Mouse (Mus musculus) cerebellum, adult 2 months (tissue): ENCODE data around the gene Ror2.

Experiments
- CTCF ChIP-seq: fragments of 200-500 bp; IDR thresholded peaks from 2 replicates; pipeline ENCODE4 v1.5.1; 2011; ENCODE audit warnings: low read depth, mild to moderate bottlenecking, control low read depth, low read length, moderate library complexity, borderline replicate concordance; ENCODE audit not compliant: insufficient read depth
- POLR2A ChIP-seq: fragments of 200-500 bp; IDR thresholded peaks from 2 replicates; pipeline ENCODE4 v1.6.1; 2011; ENCODE audit warnings: low read length, control low read depth, borderline replicate concordance; ENCODE audit not compliant: insufficient read depth

GRCm38 (mm10) chr13:53226461-53226860 is 59.5 kb downstream of the Ror2 start:
- no peak for TF ChIP-seq CTCF
- no peak for TF ChIP-seq POLR2A
